Mouse (Mus musculus) megakaryocyte-erythroid progenitor cell, adult 5-6 weeks (primary cell): Measurements from ENCODE around the gene Eif3l. TPM values are rescaled to one million over a fixed set of nuclear protein-coding genes. Genes with fewer than 3 reads are reported as not detected.

Experiments used
- ATAC-seq: replicated peaks from 2 replicates; pipeline ENCODE4 v1.8.0; 2016; ENCODE audit warnings: mild to moderate bottlenecking, inconsistent platforms; ENCODE audit not compliant: severe bottlenecking, poor library complexity, low FRiP score, low TSS enrichment
- total RNA-seq, 2 experiments: library from RNA; stranded (forward) in 1 of 2; stranded (reverse) in 1 of 2; fragments of 200-1000, 215-1000 nt in 1 of 2; fragments of >200 nt in 1 of 2; fragmentation: Nextera tagmentation in 1 of 2; gene quantifications; 2 replicates each; pipeline ENCODE4 v1.2.3; 2014 to 2017

Eif3l gene
- total RNA-seq, 2 experiments from 2014 or later: 218 to 264 TPM

GRCm38 (mm10) chr15:79110528-79110927 is 35.5 kb downstream of the Eif3l start:
- ATAC-seq: no peak

- no peak for ATAC-seq
Measured at GRCm38 (mm10) chr15:79111774-79112173, 36.8 kb downstream of the Eif3l start.

GRCm38 (mm10) chr15:79115276-79115675 is 40.3 kb downstream of the Eif3l start:
- no peak for ATAC-seq

GRCm38 (mm10) chr15:79119491-79119890 is 44.5 kb downstream of the Eif3l start:
- no peak for ATAC-seq

GRCm38 (mm10) chr15:79122119-79122518 is 47.1 kb downstream of the Eif3l start:
- ATAC-seq: no peak

- no peak for ATAC-seq
Measured at GRCm38 (mm10) chr15:79122546-79122945, 47.6 kb downstream of the Eif3l start.

- no peak for ATAC-seq
Measured at GRCm38 (mm10) chr15:79123751-79124150, 48.8 kb downstream of the Eif3l start.

GRCm38 (mm10) chr15:79124331-79124875 is 49.4 kb downstream of the Eif3l start:
- ATAC-seq: no peak

- no peak; the same call in 1 of the 2 replicates for ATAC-seq
Measured at GRCm38 (mm10) chr15:79126217-79126932, 51.4 kb downstream of the Eif3l start.

- ATAC-seq: no peak
Measured at GRCm38 (mm10) chr15:79127101-79127500, 52.1 kb downstream of the Eif3l start.

- no peak for ATAC-seq
Measured at GRCm38 (mm10) chr15:79128208-79128607, 53.2 kb downstream of the Eif3l start.

- ATAC-seq: no peak
Measured at GRCm38 (mm10) chr15:79129311-79129710, 54.3 kb downstream of the Eif3l start.

GRCm38 (mm10) chr15:79130782-79131181 is 55.8 kb downstream of the Eif3l start:
- ATAC-seq: no peak

GRCm38 (mm10) chr15:79131442-79131841 is 56.5 kb downstream of the Eif3l start:
- ATAC-seq: no peak

GRCm38 (mm10) chr15:79133191-79133661 is 58.2 kb downstream of the Eif3l start:
- no peak for ATAC-seq

GRCm38 (mm10) chr15:79134496-79135270 is 59.7 kb downstream of the Eif3l start:
- ATAC-seq: no peak

- no peak for ATAC-seq
Measured at GRCm38 (mm10) chr15:79135332-79135731, 60.4 kb downstream of the Eif3l start.

GRCm38 (mm10) chr15:79135783-79136575 is 61.0 kb downstream of the Eif3l start:
- ATAC-seq: no peak

GRCm38 (mm10) chr15:79139640-79140039 is 64.7 kb downstream of the Eif3l start:
- ATAC-seq: no peak
